Mouse (Mus musculus): ENCODE measurements around the gene Nyx. TPM values are rescaled to one million over a fixed set of nuclear protein-coding genes. Genes with fewer than 3 reads are reported as not detected.

Nyx gene
- polyA plus RNA-seq, 2 experiments = 0.02 TPM; not detected in 1

DNA sequence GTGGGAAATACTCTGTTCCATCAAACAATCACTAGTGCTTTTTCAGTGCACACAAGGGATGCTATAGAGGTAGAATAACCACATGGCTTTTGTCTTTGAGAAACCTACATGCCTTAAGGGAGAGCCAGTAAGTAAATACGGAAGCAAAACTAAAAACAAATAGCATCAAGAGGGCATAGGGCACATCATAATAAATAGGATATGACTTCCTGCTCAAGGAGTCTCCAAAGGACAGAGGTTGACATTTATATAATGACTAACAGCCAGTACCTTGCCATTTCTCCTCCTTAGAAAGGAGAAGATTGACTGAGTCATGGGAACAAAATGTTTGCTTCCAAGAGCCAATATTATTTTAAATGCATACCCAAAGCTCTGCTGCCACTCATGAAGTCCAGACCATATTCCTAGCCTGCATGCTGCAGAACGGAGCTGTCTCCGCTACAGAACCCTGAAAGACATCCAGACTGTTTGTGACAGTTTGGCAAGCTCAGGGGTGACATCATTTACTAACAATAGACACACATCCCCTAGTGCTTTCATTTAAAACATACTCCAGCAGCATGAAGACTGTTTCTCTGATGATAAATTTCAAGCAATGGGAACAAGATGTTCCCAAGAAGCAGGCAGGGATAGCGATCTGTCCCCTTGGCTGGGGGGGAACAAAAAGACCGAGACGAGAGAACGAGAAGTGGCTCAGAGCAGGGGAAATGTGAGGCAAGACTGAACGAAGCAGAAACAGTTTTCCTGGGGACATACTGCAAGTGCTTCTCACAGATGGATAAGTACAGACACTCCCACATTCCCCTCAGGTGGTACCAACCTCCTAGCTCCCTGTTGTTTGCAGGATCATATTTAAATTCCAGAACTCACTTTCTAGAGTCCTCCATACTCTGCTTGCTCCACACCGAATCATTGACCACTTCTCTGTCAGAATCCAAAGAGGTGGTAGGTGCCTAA lies 3.5 kb downstream of the Nyx start:
- Histone ChIP-seq H3K27me3 (ENCODE audit: control insufficient read depth, insufficient read depth, low read length) (no peaks in the 10 kb centered on the region), H3K4me3 (ENCODE audit: insufficient read depth in 1 of 2, low read depth in 2 of 2, low read length in 2 of 2) (no peak overlapping the region), H3K4me2 (ENCODE audit: low read depth) (no peak overlapping the region), H3K9me3 (ENCODE audit: control insufficient read depth, low read length) (no peaks in the 10 kb centered on the region), H3K36me3 (replicated peaks; ENCODE audit: control insufficient read depth, insufficient read depth, low read depth) (no peaks in the 10 kb centered on the region), H3K4me1 (replicated peaks; ENCODE audit: control insufficient read depth in 2 of 2, insufficient read depth in 2 of 2, low read length in 1 of 2) (no peaks in the 10 kb centered on the region), H3K27ac (no peak overlapping the region), H3K9ac (replicated peaks) (no peak overlapping the region)
- WGBS (ENCODE audit: insufficient replicate concordance) = 43% methylated on average over 9 of the region's 9 CpGs
- TF ChIP-seq CTCF (IDR thresholded peaks at IDR 0.05; ENCODE audit: low read depth) (no peak), EP300 (IDR thresholded peaks at IDR 0.05; ENCODE audit: low read depth) (no peak)
- no peak for ATAC-seq (ENCODE audit: insufficient read depth)
- no peak for DNase-seq (ENCODE audit: low read depth in 3 of 3, low spot score in 3 of 3)

DNA sequence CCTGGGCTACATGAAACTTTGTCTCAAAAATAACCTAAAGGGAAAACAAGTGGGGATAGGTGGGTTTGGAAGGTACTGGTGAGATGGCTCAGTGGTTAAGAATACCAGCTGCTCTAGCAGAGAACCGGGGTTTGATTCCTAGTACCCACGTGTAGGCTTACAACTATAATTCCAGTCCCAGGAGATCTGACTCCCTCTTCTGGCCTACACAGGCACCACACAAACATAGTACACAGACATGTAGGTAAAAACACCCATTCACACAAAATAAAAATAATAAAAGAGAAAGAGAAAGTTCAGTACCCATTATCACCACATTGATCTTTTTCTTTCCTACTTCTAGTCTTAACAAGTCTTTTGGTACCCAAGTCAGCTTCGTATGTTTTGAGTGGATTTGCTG lies 6.0 kb downstream of the Nyx start:
- H3K4me3 ChIP-seq (ENCODE audit: insufficient read depth in 1 of 2, low read depth in 2 of 2, low read length in 2 of 2) = no peak overlapping the region
- DNase-seq (ENCODE audit: low read depth in 3 of 3, low spot score in 3 of 3) (no peak), ATAC-seq (ENCODE audit: insufficient read depth) (no peak)
- no peaks in the 10 kb centered on the region for H3K36me3 ChIP-seq (replicated peaks; ENCODE audit: control insufficient read depth, insufficient read depth, low read depth)
- WGBS (ENCODE audit: insufficient replicate concordance) = 67% methylated on average over 3 of the region's 3 CpGs
- H3K9ac ChIP-seq (replicated peaks) = no peak overlapping the region
- H3K9me3 ChIP-seq (ENCODE audit: control insufficient read depth, low read length) = no peaks in the 10 kb centered on the region
- no peaks in the 10 kb centered on the region for H3K4me1 ChIP-seq (replicated peaks; ENCODE audit: control insufficient read depth in 2 of 2, insufficient read depth in 2 of 2, low read length in 1 of 2)
- no peak overlapping the region for H3K4me2 ChIP-seq (ENCODE audit: low read depth)
- no peak overlapping the region for H3K27ac ChIP-seq
- TF ChIP-seq EP300 (IDR thresholded peaks at IDR 0.05; ENCODE audit: low read depth) (no peak), CTCF (IDR thresholded peaks at IDR 0.05; ENCODE audit: low read depth) (no peak)
- H3K27me3 ChIP-seq (ENCODE audit: control insufficient read depth, insufficient read depth, low read length) = no peaks in the 10 kb centered on the region; the same call in 1 of the 2 replicates

DNA sequence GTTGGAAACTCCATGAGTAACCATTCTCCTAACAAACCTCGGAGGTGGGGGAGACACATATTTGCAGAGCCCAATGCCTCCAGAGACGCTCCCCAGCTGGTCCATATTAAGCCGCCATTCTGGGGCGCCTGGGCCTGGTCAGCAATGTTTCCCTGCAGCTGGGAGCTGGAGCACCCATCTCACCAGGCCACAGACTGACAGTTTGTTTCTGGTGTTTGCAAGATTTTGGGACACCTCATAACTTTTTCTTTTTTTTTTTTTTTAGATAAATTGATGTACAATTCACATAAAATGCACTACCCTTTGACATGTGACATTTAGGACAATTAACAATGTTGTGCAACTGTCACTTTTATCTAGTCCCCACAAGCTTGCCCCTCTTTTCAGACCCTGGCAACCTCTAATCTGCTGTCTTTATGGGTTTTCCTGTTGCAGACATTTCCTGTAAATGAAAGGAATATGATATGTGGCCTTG lies 6.9 kb downstream of the Nyx start:
- Histone ChIP-seq H3K27me3 (ENCODE audit: control insufficient read depth, insufficient read depth, low read length) (no peaks in the 10 kb centered on the region; the same call in 1 of the 2 replicates), H3K9me3 (ENCODE audit: control insufficient read depth, low read length) (no peaks in the 10 kb centered on the region), H3K9ac (replicated peaks) (no peak overlapping the region), H3K36me3 (replicated peaks; ENCODE audit: control insufficient read depth, insufficient read depth, low read depth) (no peaks in the 10 kb centered on the region), H3K4me3 (ENCODE audit: insufficient read depth in 1 of 2, low read depth in 2 of 2, low read length in 2 of 2) (no peak overlapping the region), H3K4me2 (ENCODE audit: low read depth) (no peak overlapping the region), H3K4me1 (replicated peaks; ENCODE audit: control insufficient read depth in 2 of 2, insufficient read depth in 2 of 2, low read length in 1 of 2) (no peaks in the 10 kb centered on the region), H3K27ac (no peak overlapping the region)
- 47% methylated on average over 4 of the region's 4 CpGs for WGBS (ENCODE audit: insufficient replicate concordance)
- no peak for TF ChIP-seq EP300 (IDR thresholded peaks at IDR 0.05; ENCODE audit: low read depth)
- TF ChIP-seq CTCF (IDR thresholded peaks at IDR 0.05; ENCODE audit: low read depth) = no peak
- ATAC-seq (ENCODE audit: insufficient read depth) (no peak), DNase-seq (ENCODE audit: low read depth in 3 of 3, low spot score in 3 of 3) (no peak)

DNA sequence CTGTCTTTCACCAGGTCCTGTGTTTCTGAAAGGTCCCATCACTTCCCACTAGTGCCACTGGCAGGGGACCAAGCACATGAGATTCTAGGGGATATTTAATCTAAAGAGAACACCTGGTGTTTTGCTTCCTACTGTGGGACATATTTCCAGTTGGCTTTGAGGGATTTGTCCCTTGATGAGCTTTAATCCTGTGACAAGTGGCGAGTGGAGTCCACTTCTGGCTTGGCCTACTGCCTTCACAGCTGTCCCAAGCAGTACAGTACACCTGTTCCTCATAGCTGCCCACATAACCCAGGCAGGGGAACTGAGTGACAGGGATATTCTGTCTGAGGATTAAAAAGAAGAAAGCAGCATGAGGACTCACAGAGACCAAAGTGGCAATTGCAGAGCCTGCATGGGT lies 9.5 kb downstream of the Nyx start:
- WGBS (ENCODE audit: insufficient replicate concordance) = 56% methylated on average over 1 of the region's 1 CpGs
- no peak for DNase-seq (ENCODE audit: low read depth in 3 of 3, low spot score in 3 of 3)
- Histone ChIP-seq H3K27me3 (ENCODE audit: control insufficient read depth, insufficient read depth, low read length) (no peaks in the 10 kb centered on the region; the same call in 1 of the 2 replicates), H3K9ac (replicated peaks) (no peak overlapping the region), H3K9me3 (ENCODE audit: control insufficient read depth, low read length) (no peaks in the 10 kb centered on the region), H3K27ac (no peak overlapping the region), H3K4me1 (replicated peaks; ENCODE audit: control insufficient read depth in 2 of 2, insufficient read depth in 2 of 2, low read length in 1 of 2) (no peaks in the 10 kb centered on the region), H3K36me3 (replicated peaks; ENCODE audit: control insufficient read depth, insufficient read depth, low read depth) (no peaks in the 10 kb centered on the region), H3K4me2 (ENCODE audit: low read depth) (no peak overlapping the region), H3K4me3 (ENCODE audit: insufficient read depth in 1 of 2, low read depth in 2 of 2, low read length in 2 of 2) (no peak overlapping the region)
- ATAC-seq (ENCODE audit: insufficient read depth) = no peak
- TF ChIP-seq EP300 (IDR thresholded peaks at IDR 0.05; ENCODE audit: low read depth) = no peak
- no peak for TF ChIP-seq CTCF (IDR thresholded peaks at IDR 0.05; ENCODE audit: low read depth)

DNA sequence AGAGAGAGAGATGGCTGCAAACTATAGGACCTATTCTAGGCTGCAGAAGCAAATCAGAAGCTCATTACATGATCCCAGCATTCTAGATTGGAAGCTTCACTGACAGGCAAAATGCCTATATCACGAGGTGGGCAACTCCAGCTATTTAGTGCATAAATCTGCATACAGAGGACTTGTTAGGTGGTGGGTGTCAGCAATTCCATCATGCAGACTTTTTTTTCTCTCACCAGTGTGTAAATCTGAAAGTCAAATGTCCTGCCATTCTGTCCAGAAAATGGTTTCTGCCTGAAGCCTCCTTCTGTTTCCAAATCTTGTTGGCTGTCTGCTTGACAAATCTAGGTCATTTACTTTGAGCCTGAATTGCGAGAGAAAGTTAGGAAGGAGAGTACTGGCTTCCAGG lies 11.7 kb downstream of the Nyx start:
- H3K27ac ChIP-seq = no peak overlapping the region
- no peaks in the 10 kb centered on the region for H3K9me3 ChIP-seq (ENCODE audit: control insufficient read depth, low read length)
- DNase-seq (ENCODE audit: low read depth in 3 of 3, low spot score in 3 of 3) (no peak), ATAC-seq (ENCODE audit: insufficient read depth) (no peak)
- TF ChIP-seq EP300 (IDR thresholded peaks at IDR 0.05; ENCODE audit: low read depth) (no peak), CTCF (IDR thresholded peaks at IDR 0.05; ENCODE audit: low read depth) (no peak)
- H3K4me1 ChIP-seq (replicated peaks; ENCODE audit: control insufficient read depth in 2 of 2, insufficient read depth in 2 of 2, low read length in 1 of 2) = no peaks in the 10 kb centered on the region
- H3K4me2 ChIP-seq (ENCODE audit: low read depth) = no peak overlapping the region
- H3K9ac ChIP-seq (replicated peaks) = no peak overlapping the region
- 47% methylated on average over 2 of the region's 2 CpGs for WGBS (ENCODE audit: insufficient replicate concordance)
- H3K4me3 ChIP-seq (ENCODE audit: insufficient read depth in 1 of 2, low read depth in 2 of 2, low read length in 2 of 2) = no peak overlapping the region
- H3K36me3 ChIP-seq (replicated peaks; ENCODE audit: control insufficient read depth, insufficient read depth, low read depth) = no peaks in the 10 kb centered on the region
- no peaks in the 10 kb centered on the region; the same call in 1 of the 2 replicates for H3K27me3 ChIP-seq (ENCODE audit: control insufficient read depth, insufficient read depth, low read length)
